Mouse (Mus musculus): ENCODE measurements around the gene Gm9040.
"Not testable (repeated sequence)": the region's sequence is repeated elsewhere in the genome, so short reads cannot be mapped to it uniquely, and the experiment has no call there.

Gm9040 gene

DNA sequence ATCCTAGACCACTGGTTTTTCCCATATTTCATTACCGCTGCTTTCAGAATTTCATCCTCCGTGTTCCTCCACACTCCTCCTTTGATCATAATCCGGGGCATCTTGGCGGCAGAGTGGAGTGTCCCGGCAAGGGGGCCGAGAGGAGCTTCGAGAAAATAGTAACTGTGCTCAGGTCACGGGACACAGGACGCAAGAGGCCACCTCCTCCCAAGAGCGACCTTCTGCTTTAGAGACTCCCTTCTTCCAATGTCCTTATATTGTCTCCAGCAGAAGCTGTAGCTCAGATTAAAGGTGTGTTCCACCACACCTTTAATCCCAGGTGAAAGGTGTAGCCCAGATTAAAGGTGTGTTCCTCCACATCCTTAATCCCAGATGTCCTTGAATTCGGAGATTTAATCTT is at the start of gene Gm9040:
Gene Gm9040 (minus strand): TSS at position 101 of the 400 bp plus-strand sequence.
- not testable (repeated sequence) for DNase-seq (ENCODE audit: low spot score in 2 of 2)

DNA sequence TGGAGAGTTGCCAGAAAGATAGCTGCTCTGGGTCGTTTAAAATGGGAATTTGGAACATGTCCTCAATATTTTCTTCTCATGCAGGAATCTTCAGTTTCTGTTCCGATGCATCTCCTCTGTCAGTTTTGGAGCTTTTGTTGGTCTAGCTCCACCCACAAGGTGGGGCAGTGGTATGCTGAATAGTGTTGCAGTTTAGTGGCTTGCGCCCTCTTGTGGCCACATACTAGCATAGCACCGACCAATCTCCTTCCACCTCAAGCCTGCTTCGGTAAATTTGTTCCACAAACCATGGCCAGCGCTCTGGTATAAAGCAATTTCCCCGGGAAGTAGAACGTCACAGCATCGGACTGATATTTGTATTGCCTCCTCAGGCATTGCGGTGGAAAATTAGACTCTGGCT is 43.7 kb upstream of the Gm9040 start:
- DNase-seq (ENCODE audit: low spot score in 2 of 2) = peak; percentile 84 to 87

DNA sequence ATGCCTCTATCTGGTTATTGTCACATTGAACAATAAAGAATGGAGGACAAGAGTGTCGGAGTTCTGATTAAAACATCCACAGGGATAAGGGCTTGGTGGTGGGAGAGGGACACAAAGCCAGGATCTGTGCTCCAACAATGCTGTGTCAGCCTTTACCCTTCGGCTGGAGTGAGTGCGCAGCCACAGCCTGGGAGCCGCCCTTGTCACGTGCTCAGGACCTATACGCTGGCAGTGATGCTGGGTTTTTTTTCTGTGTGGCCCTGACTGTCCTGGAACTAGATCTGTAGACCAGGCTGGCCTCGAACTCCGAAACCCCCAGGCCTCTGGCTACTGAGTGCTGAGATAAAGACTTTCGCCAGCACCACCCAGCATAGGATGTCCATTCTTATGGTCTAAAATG is 42.7 kb upstream of the Gm9040 start:
- no peak for DNase-seq (ENCODE audit: low spot score in 2 of 2)

DNA sequence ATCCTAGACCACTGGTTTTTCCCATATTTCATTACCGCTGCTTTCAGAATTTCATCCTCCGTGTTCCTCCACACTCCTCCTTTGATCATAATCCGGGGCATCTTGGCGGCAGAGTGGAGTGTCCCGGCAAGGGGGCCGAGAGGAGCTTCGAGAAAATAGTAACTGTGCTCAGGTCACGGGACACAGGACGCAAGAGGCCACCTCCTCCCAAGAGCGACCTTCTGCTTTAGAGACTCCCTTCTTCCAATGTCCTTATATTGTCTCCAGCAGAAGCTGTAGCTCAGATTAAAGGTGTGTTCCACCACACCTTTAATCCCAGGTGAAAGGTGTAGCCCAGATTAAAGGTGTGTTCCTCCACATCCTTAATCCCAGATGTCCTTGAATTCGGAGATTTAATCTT is 27.2 kb upstream of the Gm9040 start, which contains the start of gene Gm9049:
Gene Gm9049 (minus strand): TSS at position 101 of the 400 bp plus-strand sequence.
- not testable (repeated sequence) for DNase-seq (ENCODE audit: low spot score in 2 of 2)

DNA sequence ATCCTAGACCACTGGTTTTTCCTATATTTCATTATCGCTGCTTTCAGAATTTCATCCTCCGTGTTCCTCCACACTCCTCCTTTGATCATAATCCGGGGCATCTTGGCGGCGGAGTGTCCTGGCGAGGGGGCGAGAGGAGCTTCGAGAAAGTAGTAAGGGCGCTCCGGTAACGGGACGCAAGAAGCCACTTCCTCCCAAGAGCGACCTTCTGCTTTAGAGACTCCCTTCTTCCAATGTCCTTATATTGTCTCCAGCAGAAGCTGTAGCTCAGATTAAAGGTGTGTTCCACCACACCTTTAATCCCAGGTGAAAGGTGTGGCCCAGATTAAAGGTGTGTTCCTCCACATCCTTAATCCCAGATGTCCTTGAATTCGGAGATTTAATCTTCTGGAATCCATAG is 21.8 kb upstream of the Gm9040 start, which contains the start of gene Gm9048:
Gene Gm9048 (minus strand): TSS at position 101 of the 400 bp plus-strand sequence.
- not testable (repeated sequence) for DNase-seq (ENCODE audit: low spot score in 2 of 2)

DNA sequence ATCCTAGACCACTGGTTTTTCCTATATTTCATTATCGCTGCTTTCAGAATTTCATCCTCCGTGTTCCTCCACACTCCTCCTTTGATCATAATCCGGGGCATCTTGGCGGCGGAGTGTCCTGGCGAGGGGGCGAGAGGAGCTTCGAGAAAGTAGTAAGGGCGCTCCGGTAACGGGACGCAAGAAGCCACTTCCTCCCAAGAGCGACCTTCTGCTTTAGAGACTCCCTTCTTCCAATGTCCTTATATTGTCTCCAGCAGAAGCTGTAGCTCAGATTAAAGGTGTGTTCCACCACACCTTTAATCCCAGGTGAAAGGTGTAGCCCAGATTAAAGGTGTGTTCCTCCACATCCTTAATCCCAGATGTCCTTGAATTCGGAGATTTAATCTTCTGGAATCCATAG is 16.4 kb upstream of the Gm9040 start, which contains the start of gene Gm9046:
Gene Gm9046 (minus strand): TSS at position 101 of the 400 bp plus-strand sequence.
- not testable (repeated sequence) for DNase-seq (ENCODE audit: low spot score in 2 of 2)

DNA sequence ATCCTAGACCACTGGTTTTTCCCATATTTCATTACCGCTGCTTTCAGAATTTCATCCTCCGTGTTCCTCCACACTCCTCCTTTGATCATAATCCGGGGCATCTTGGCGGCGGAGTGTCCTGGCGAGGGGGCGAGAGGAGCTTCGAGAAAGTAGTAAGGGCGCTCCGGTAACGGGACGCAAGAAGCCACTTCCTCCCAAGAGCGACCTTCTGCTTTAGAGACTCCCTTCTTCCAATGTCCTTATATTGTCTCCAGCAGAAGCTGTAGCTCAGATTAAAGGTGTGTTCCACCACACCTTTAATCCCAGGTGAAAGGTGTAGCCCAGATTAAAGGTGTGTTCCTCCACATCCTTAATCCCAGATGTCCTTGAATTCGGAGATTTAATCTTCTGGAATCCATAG is 11.0 kb upstream of the Gm9040 start, which contains the start of gene Gm9045:
Gene Gm9045 (minus strand): TSS at position 101 of the 400 bp plus-strand sequence.
- DNase-seq (ENCODE audit: low spot score in 2 of 2) = not testable (repeated sequence)

DNA sequence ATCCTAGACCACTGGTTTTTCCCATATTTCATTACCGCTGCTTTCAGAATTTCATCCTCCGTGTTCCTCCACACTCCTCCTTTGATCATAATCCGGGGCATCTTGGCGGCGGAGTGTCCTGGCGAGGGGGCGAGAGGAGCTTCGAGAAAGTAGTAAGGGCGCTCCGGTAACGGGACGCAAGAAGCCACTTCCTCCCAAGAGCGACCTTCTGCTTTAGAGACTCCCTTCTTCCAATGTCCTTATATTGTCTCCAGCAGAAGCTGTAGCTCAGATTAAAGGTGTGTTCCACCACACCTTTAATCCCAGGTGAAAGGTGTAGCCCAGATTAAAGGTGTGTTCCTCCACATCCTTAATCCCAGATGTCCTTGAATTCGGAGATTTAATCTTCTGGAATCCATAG is 5.5 kb upstream of the Gm9040 start, which contains the start of gene Gm9044:
Gene Gm9044 (minus strand): TSS at position 101 of the 400 bp plus-strand sequence.
- DNase-seq (ENCODE audit: low spot score in 2 of 2) = not testable (repeated sequence)

DNA sequence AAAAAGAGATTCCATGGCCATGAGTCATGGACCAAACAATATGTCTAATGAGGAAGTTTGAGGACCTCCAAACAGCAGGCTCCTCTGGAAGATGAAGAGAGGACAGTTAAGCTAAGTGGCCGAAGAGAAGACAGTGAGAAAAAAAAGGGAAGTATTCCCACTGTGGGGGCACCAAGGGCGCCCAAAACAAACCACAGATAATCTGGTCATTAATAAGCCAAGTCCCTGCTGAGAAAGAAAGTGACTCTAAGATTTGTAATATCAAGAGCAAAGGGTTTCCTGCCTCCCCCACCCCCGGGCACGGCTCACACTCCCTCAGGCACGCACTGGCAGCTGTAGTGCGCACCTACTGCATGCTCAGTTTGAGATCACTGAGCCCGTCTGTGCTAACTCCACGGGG is 7.7 kb downstream of the Gm9040 start:
- DNase-seq (ENCODE audit: low spot score in 2 of 2) = no peak

DNA sequence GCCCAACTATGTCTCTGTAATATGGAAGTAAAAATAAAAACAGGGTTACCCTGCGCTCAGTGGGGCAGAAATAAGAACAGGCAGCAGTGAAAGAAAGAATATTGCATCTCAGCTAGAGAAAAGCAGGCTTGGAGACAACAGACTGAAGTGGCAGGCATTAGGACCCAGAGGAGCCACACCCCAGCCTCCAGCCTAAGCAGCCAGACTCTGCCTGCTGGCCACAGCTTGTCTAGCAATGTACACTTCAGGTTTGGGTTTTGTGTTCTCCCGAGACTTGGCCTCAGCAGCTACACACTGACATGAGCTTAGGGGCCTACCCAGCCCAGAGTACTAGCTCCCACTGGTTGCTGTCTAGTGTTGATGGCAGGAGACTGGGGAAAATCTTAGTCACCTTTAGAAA is 24.6 kb downstream of the Gm9040 start:
- not testable (repeated sequence) for DNase-seq (ENCODE audit: low spot score in 2 of 2)

DNA sequence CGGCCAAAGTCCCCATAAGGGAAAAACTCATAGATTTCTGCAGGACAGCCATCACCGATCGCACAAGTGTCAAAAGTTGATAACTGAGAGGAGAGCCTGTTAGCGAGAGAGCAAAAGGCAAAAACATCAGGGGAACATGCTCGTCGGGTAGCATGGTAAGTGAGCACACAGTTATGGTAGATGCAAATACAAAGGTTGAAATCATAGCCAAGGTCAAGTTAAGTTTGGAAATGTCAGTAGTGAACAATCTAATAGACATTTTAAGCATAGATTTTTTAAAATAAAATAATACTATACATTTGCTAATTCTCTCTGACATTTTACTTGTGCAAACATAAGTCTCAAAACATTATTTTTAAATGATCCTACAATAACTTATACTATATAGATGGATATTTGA is 31.8 kb downstream of the Gm9040 start, which contains the start of gene Iltifb:
Gene Iltifb (minus strand): TSS at position 101 of the 400 bp plus-strand sequence.
- DNase-seq (ENCODE audit: low spot score in 2 of 2) = no peak

DNA sequence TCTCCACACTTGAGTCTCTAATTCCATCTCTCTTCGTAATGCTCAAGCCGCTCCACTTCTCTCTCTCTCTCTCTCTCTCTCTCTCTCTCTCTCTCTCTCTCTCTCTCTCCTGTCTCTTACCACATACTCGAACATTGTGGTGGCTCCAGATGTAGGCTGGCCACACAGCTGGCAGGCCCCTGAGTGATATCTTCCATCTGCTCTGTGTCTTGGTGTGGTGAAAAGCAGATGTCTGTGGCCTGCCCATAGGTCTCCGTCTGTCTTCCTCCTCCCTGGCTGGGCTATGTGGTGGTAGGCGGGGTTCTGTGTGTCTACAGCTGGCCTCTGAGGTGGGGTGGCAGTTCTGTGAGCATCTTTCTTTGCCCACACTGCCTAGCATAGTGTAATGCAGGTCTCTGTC is 43.8 kb downstream of the Gm9040 start:
- not testable (repeated sequence) for DNase-seq (ENCODE audit: low spot score in 2 of 2)

DNA sequence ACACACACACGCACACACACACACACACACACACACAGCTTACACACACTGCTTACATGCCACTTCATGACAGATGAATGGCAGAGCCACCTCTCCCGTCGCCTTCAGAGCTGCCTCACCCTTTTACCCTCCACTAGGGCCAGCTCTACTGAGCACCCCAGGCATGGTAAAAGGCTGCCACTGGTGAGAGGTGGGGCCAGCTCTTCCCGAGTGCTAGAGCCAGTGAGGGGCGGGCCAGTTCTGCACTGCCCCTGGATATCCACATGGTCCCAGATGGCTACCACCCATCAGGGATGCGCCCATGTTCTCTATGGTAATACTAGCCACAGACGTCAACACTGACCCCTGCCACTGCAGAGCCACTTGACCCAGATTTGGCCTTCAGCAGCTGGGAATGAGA is 44.2 kb downstream of the Gm9040 start:
- not testable (repeated sequence) for DNase-seq (ENCODE audit: low spot score in 2 of 2)

DNA sequence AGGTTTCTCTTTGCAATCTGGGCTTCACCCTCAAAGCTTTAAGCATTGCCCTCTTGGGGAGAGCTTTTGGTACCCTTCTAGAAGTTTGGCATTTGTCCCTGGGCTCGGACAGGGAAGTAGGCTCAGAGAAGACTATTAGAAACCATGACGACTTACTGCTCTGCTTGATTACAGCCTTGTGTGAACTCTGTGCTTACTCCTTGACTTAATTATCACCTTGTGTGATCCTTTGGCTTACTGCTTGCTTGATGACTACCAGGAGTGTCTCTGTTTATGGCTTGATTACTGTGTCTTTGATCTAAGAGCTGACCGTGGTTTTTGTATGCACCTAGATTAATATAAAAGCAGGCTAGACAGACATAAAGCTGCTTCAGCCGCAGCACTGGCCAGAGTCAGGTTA is 48.7 kb downstream of the Gm9040 start:
- DNase-seq (ENCODE audit: low spot score in 2 of 2) = not testable (repeated sequence)
